Mouse (Mus musculus): Measurements from ENCODE around the gene Fgf5. TPM values are rescaled to one million over a fixed set of nuclear protein-coding genes. Genes with fewer than 3 reads are reported as not detected.

Fgf5 gene
- polyA plus RNA-seq, 1 experiment from 2014 or later, result 1.1 TPM

GRCm38 (mm10) chr5:98255176-98255575 is 1.2 kb downstream of the Fgf5 start:
- Histone ChIP-seq H3K36me3 (no peaks in the 10 kb centered on the region), H3K4me2 (peak overlapping the region; percentile 14), H3K9me3 (no peaks in the 10 kb centered on the region), H3K27me3 (peaks cover 45% of the 10 kb centered on the region), H3K9ac (no peak overlapping the region), H3K4me1 (replicated peaks) (peaks cover 16% of the 10 kb centered on the region), H3K27ac (replicated peaks) (no peak overlapping the region), H3K4me3 (peak overlapping the region; percentile 15; the same call in 1 of the 2 replicates)
- ATAC-seq (ENCODE audit: low FRiP score, low read depth), result no peak
- WGBS, result 2% methylated on average over 12 of the region's 12 CpGs

- 9% methylated on average over 18 of the region's 18 CpGs for WGBS
- no peaks in the 10 kb centered on the region for H3K36me3 ChIP-seq
- no peaks in the 10 kb centered on the region for H3K9me3 ChIP-seq
- no peak overlapping the region for H3K9ac ChIP-seq
- H3K4me1 ChIP-seq (replicated peaks), result peaks cover 16% of the 10 kb centered on the region
- no peak overlapping the region for H3K27ac ChIP-seq (replicated peaks)
- ATAC-seq (ENCODE audit: low FRiP score, low read depth), result no peak
- H3K4me3 ChIP-seq, result no peak overlapping the region
- H3K4me2 ChIP-seq, result peak overlapping the region; percentile 14
- H3K27me3 ChIP-seq, result peaks cover 40% of the 10 kb centered on the region
These were observed 1.9 kb downstream of the Fgf5 start for GRCm38 (mm10) chr5:98255760-98256490.

GRCm38 (mm10) chr5:98275318-98275818 is 21.4 kb downstream of the Fgf5 start:
- H3K4me2 ChIP-seq, result no peak overlapping the region
- WGBS, result 90% methylated on average over 21 of the region's 21 CpGs
- no peak for ATAC-seq (ENCODE audit: low FRiP score, low read depth)
- no peaks in the 10 kb centered on the region for H3K27me3 ChIP-seq
- no peak overlapping the region for H3K9ac ChIP-seq
- H3K4me3 ChIP-seq, result no peak overlapping the region
- H3K9me3 ChIP-seq, result no peaks in the 10 kb centered on the region
- no peak overlapping the region for H3K27ac ChIP-seq (replicated peaks)
- no peaks in the 10 kb centered on the region for H3K36me3 ChIP-seq
- no peaks in the 10 kb centered on the region for H3K4me1 ChIP-seq (replicated peaks)

GRCm38 (mm10) chr5:98281993-98282392 is 28.0 kb downstream of the Fgf5 start:
- 0 out of 2 replicates have a peak, but pooled peaks cover 7% of the 10 kb centered on the region for H3K4me1 ChIP-seq (replicated peaks)
- H3K36me3 ChIP-seq, result no peaks in the 10 kb centered on the region
- H3K4me2 ChIP-seq, result peak overlapping the region; percentile 34
- no peak overlapping the region for H3K9ac ChIP-seq
- H3K4me3 ChIP-seq, result no peak overlapping the region
- H3K27me3 ChIP-seq, result no peaks in the 10 kb centered on the region
- no peak for ATAC-seq (ENCODE audit: low FRiP score, low read depth)
- no peak overlapping the region for H3K27ac ChIP-seq (replicated peaks)
- WGBS, result 29% methylated on average over 9 of the region's 9 CpGs
- H3K9me3 ChIP-seq, result no peaks in the 10 kb centered on the region

GRCm38 (mm10) chr5:98283696-98284478 is 29.9 kb downstream of the Fgf5 start:
- H3K27ac ChIP-seq (replicated peaks), result no peak overlapping the region
- 0 out of 2 replicates have a peak, but pooled peaks cover 7% of the 10 kb centered on the region for H3K4me1 ChIP-seq (replicated peaks)
- no peak overlapping the region for H3K4me3 ChIP-seq
- H3K9ac ChIP-seq, result no peak overlapping the region
- H3K4me2 ChIP-seq, result no peak overlapping the region
- WGBS, result 44% methylated on average over 17 of the region's 17 CpGs
- no peak for ATAC-seq (ENCODE audit: low FRiP score, low read depth)
- no peaks in the 10 kb centered on the region for H3K9me3 ChIP-seq
- H3K36me3 ChIP-seq, result no peaks in the 10 kb centered on the region
- H3K27me3 ChIP-seq, result no peaks in the 10 kb centered on the region

- no peak overlapping the region for H3K27ac ChIP-seq (replicated peaks)
- 78% methylated on average over 8 of the region's 8 CpGs for WGBS
- ATAC-seq (ENCODE audit: low FRiP score, low read depth), result no peak
- no peaks in the 10 kb centered on the region for H3K9me3 ChIP-seq
- no peak overlapping the region for H3K4me3 ChIP-seq
- no peaks in the 10 kb centered on the region for H3K36me3 ChIP-seq
- no peak overlapping the region for H3K9ac ChIP-seq
- H3K4me1 ChIP-seq (replicated peaks), result peaks cover 13% of the 10 kb centered on the region
- H3K4me2 ChIP-seq, result no peak overlapping the region
- H3K27me3 ChIP-seq, result peaks cover 17% of the 10 kb centered on the region
These were observed 36.7 kb downstream of the Fgf5 start for GRCm38 (mm10) chr5:98290642-98291041.

- H3K36me3 ChIP-seq, result no peaks in the 10 kb centered on the region
- no peak overlapping the region for H3K27ac ChIP-seq (replicated peaks)
- ATAC-seq (ENCODE audit: low FRiP score, low read depth), result peak; percentile 45; the same call in 1 of the 2 replicates
- 1% methylated on average over 19 of the region's 19 CpGs for WGBS
- H3K4me1 ChIP-seq (replicated peaks), result peaks cover 13% of the 10 kb centered on the region
- no peaks in the 10 kb centered on the region for H3K9me3 ChIP-seq
- peak overlapping the region; percentile 24 for H3K4me3 ChIP-seq
- H3K27me3 ChIP-seq, result peaks cover 17% of the 10 kb centered on the region
- H3K4me2 ChIP-seq, result peak overlapping the region; percentile 50
- H3K9ac ChIP-seq, result peak overlapping the region; percentile 31; the same call in 1 of the 2 replicates
These were observed 38.5 kb downstream of the Fgf5 start for GRCm38 (mm10) chr5:98292388-98293048.

- Histone ChIP-seq H3K9me3 (no peaks in the 10 kb centered on the region), H3K4me1 (replicated peaks) (peaks cover 13% of the 10 kb centered on the region), H3K36me3 (no peaks in the 10 kb centered on the region), H3K9ac (peak overlapping the region; percentile 31; the same call in 1 of the 2 replicates), H3K4me2 (peak overlapping the region; percentile 50), H3K27me3 (peaks cover 17% of the 10 kb centered on the region), H3K27ac (replicated peaks) (no peak overlapping the region), H3K4me3 (peak overlapping the region; percentile 24)
- ATAC-seq (ENCODE audit: low FRiP score, low read depth), result 0 out of 2 replicates have a peak, but pooled peaks have one; percentile 3
- WGBS, result under 1% methylated on average over 12 of the region's 12 CpGs
These were observed 39.2 kb downstream of the Fgf5 start for GRCm38 (mm10) chr5:98293049-98293715.

GRCm38 (mm10) chr5:98300079-98300478 is 46.1 kb downstream of the Fgf5 start:
- H3K27ac ChIP-seq (replicated peaks), result no peak overlapping the region
- H3K27me3 ChIP-seq, result no peaks in the 10 kb centered on the region
- no peak overlapping the region for H3K4me2 ChIP-seq
- H3K4me3 ChIP-seq, result no peak overlapping the region
- H3K4me1 ChIP-seq (replicated peaks), result no peaks in the 10 kb centered on the region
- no peaks in the 10 kb centered on the region for H3K9me3 ChIP-seq
- WGBS, result 82% methylated on average over 4 of the region's 4 CpGs
- H3K9ac ChIP-seq, result no peak overlapping the region
- no peaks in the 10 kb centered on the region for H3K36me3 ChIP-seq
- no peak for ATAC-seq (ENCODE audit: low FRiP score, low read depth)

GRCm38 (mm10) chr5:98305673-98306072 is 51.7 kb downstream of the Fgf5 start:
- H3K4me3 ChIP-seq, result no peak overlapping the region
- no peak overlapping the region for H3K27ac ChIP-seq (replicated peaks)
- H3K4me2 ChIP-seq, result no peak overlapping the region
- H3K36me3 ChIP-seq, result no peaks in the 10 kb centered on the region
- H3K4me1 ChIP-seq (replicated peaks), result peaks cover 3% of the 10 kb centered on the region; the same call in 1 of the 2 replicates
- 88% methylated on average over 4 of the region's 4 CpGs for WGBS
- ATAC-seq (ENCODE audit: low FRiP score, low read depth), result no peak
- no peak overlapping the region for H3K9ac ChIP-seq
- no peaks in the 10 kb centered on the region for H3K27me3 ChIP-seq
- no peaks in the 10 kb centered on the region for H3K9me3 ChIP-seq

- H3K36me3 ChIP-seq, result no peaks in the 10 kb centered on the region
- no peak for ATAC-seq (ENCODE audit: low FRiP score, low read depth)
- 29% methylated on average over 9 of the region's 9 CpGs for WGBS
- H3K27me3 ChIP-seq, result no peaks in the 10 kb centered on the region
- peak overlapping the region; percentile 3; the same call in 1 of the 2 replicates for H3K4me2 ChIP-seq
- H3K4me1 ChIP-seq (replicated peaks), result peaks cover 3% of the 10 kb centered on the region; the same call in 1 of the 2 replicates
- no peak overlapping the region for H3K27ac ChIP-seq (replicated peaks)
- no peak overlapping the region for H3K4me3 ChIP-seq
- H3K9me3 ChIP-seq, result no peaks in the 10 kb centered on the region
- no peak overlapping the region for H3K9ac ChIP-seq
These were observed 52.5 kb downstream of the Fgf5 start for GRCm38 (mm10) chr5:98306528-98306927.
